Mouse (Mus musculus) MEL (cell line): ENCODE data around the gene N6amt1. TPM values are rescaled to one million over a fixed set of nuclear protein-coding genes. Genes with fewer than 3 reads are reported as not detected.

Experiments
- DNase-seq: peaks from one replicate; pipeline ENCODE4 v3.0.0; 2011; ENCODE audit warnings: low read depth, low spot score
- H3K27ac ChIP-seq: 2 replicates; pipeline ENCODE4 v1.5.1; 2012; ENCODE audit warnings: low read depth, mild to moderate bottlenecking, control low read depth, low read length, moderate library complexity; ENCODE audit not compliant: control insufficient read depth
- H3K27me3 ChIP-seq, 2 experiments: fragments of 150-350 bp in 1 of 2; sonication (generic) in 1 of 2; 2 replicates each; pipeline ENCODE4 v1.6.1; 2012; ENCODE audit warnings: low read length in 2 of 2, mild to moderate bottlenecking in 2 of 2, improper control_type of control experiment in 1 of 2, moderate library complexity in 1 of 2; ENCODE audit not compliant: insufficient read depth in 2 of 2, control insufficient read depth in 1 of 2
- H3K36me3 ChIP-seq, 2 experiments: 2 replicates each; pipeline ENCODE4 v1.6.1; 2012 to 2014; ENCODE audit warnings: low read length in 2 of 2, improper control_type of control experiment in 1 of 2, inconsistent platforms in 1 of 2, mild to moderate bottlenecking in 1 of 2; ENCODE audit not compliant: insufficient read depth in 2 of 2, control insufficient read depth in 1 of 2
- H3K4me1 ChIP-seq, 2 experiments: fragments of 150-350 bp in 1 of 2; sonication (generic) in 1 of 2; 2 replicates each; pipeline ENCODE4 v1.6.1; 2012; ENCODE audit warnings: low read length in 2 of 2, improper control_type of control experiment in 1 of 2, mild to moderate bottlenecking in 1 of 2; ENCODE audit not compliant: insufficient read depth in 2 of 2, control insufficient read depth in 1 of 2
- H3K4me3 ChIP-seq, 2 experiments: fragments of 150-350 bp in 1 of 2; sonication (generic) in 1 of 2; 2 replicates each; pipeline ENCODE4 v1.5.1; 2012; ENCODE audit warnings: low read depth in 2 of 2, low read length in 2 of 2, mild to moderate bottlenecking in 2 of 2, moderate library complexity in 2 of 2, control low read depth in 1 of 2, improper control_type of control experiment in 1 of 2; ENCODE audit not compliant: control insufficient read depth in 1 of 2, insufficient read depth in 1 of 2
- H3K79me2 ChIP-seq: 2 replicates; pipeline ENCODE4 v1.6.1; 2012; ENCODE audit warnings: mild to moderate bottlenecking, low read length, moderate library complexity; ENCODE audit not compliant: control insufficient read depth, poor library complexity, insufficient read depth
- H3K9ac ChIP-seq: 2 replicates; pipeline ENCODE4 v1.6.1; 2012; ENCODE audit warnings: low read depth, mild to moderate bottlenecking, control low read depth, low read length, moderate library complexity; ENCODE audit not compliant: control insufficient read depth, poor library complexity, severe bottlenecking
- H3K9me3 ChIP-seq: fragments of 150-350 bp; sonication (generic); replicated peaks from 2 replicates; pipeline ENCODE4 v1.6.1; 2012; ENCODE audit warnings: mild to moderate bottlenecking, low read length, improper control_type of control experiment, moderate library complexity; ENCODE audit not compliant: insufficient read depth
- CHD1 ChIP-seq: IDR thresholded peaks from 2 replicates; pipeline ENCODE4 v1.6.1; 2012; ENCODE audit warnings: low read depth, mild to moderate bottlenecking, inconsistent platforms, low read length, improper control_type of control experiment
- CHD2 ChIP-seq: IDR thresholded peaks from 2 replicates; pipeline ENCODE4 v1.6.1; 2011; ENCODE audit warnings: low read length, improper control_type of control experiment
- CTCF ChIP-seq, 3 experiments: IDR thresholded peaks in 2 of 3; conservative IDR thresholded peaks in 1 of 3; 2 replicates each; pipeline ENCODE4 v1.5.1; 2011 to 2012; ENCODE audit warnings: low read length in 3 of 3, low read depth in 2 of 3, mild to moderate bottlenecking in 2 of 3, improper control_type of control experiment in 1 of 3, inconsistent platforms in 1 of 3, mixed read lengths in 1 of 3, moderate library complexity in 1 of 3; ENCODE audit not compliant: control insufficient read depth in 1 of 3, insufficient read depth in 1 of 3, poor library complexity in 1 of 3, severe bottlenecking in 1 of 3
- E2F4 ChIP-seq: IDR thresholded peaks from 2 replicates; pipeline ENCODE4 v1.6.1; 2011; ENCODE audit warnings: low read depth, low read length, improper control_type of control experiment, borderline replicate concordance
- EP300 ChIP-seq, 2 experiments: IDR thresholded peaks; 2 replicates each; pipeline ENCODE4 v1.6.1; 2011; ENCODE audit warnings: improper control_type of control experiment in 2 of 2, low read length in 2 of 2, low read depth in 1 of 2, mild to moderate bottlenecking in 1 of 2
- HCFC1 ChIP-seq: IDR thresholded peaks from 2 replicates; pipeline ENCODE4 v1.6.1; 2012; ENCODE audit warnings: low read depth, mild to moderate bottlenecking, inconsistent platforms, low read length, improper control_type of control experiment, moderate library complexity
- MEF2A ChIP-seq: IDR thresholded peaks from 2 replicates; pipeline ENCODE4 v1.6.1; 2014; ENCODE audit warnings: low read depth, mild to moderate bottlenecking, inconsistent platforms, low read length, improper control_type of control experiment; ENCODE audit not compliant: poor library complexity, insufficient replicate concordance, severe bottlenecking; ENCODE audit errors: extremely low read depth
- MXI1 ChIP-seq: IDR thresholded peaks from 2 replicates; pipeline ENCODE4 v1.6.1; 2011; ENCODE audit warnings: mild to moderate bottlenecking, low read depth, low read length, improper control_type of control experiment
- MYC ChIP-seq: IDR thresholded peaks from 2 replicates; pipeline ENCODE4 v1.6.1; 2011; ENCODE audit warnings: low read depth, mild to moderate bottlenecking, low read length, improper control_type of control experiment, moderate library complexity
- NELFE ChIP-seq: IDR thresholded peaks from 2 replicates; pipeline ENCODE4 v1.6.1; 2011; ENCODE audit warnings: low read depth, low read length, improper control_type of control experiment
- POLR2AphosphoS2 ChIP-seq: IDR thresholded peaks from 2 replicates; pipeline ENCODE4 v1.6.1; 2011; ENCODE audit warnings: low read length, improper control_type of control experiment
- POLR2AphosphoS5 ChIP-seq: IDR thresholded peaks from 2 replicates; pipeline ENCODE4 v1.6.1; 2012; ENCODE audit warnings: low read depth, borderline replicate concordance, mild to moderate bottlenecking, inconsistent platforms, low read length, moderate library complexity, mixed read lengths
- RAD21 ChIP-seq: IDR thresholded peaks from 2 replicates; pipeline ENCODE4 v1.6.1; 2011; ENCODE audit warnings: mild to moderate bottlenecking, low read depth, low read length, improper control_type of control experiment
- SIN3A ChIP-seq: IDR thresholded peaks from 2 replicates; pipeline ENCODE4 v1.6.1; 2012; ENCODE audit warnings: low read length, improper control_type of control experiment, inconsistent platforms
- TCF12 ChIP-seq: IDR thresholded peaks from 2 replicates; pipeline ENCODE4 v1.6.1; 2014; ENCODE audit warnings: low read depth, mild to moderate bottlenecking, inconsistent platforms, low read length, improper control_type of control experiment, moderate library complexity
- USF1 ChIP-seq: IDR thresholded peaks from 2 replicates; pipeline ENCODE4 v1.6.1; 2014; ENCODE audit warnings: low read depth, mild to moderate bottlenecking, inconsistent platforms, low read length, improper control_type of control experiment, moderate library complexity
- USF2 ChIP-seq, 2 experiments: IDR thresholded peaks; 2 replicates each; pipeline ENCODE4 v1.6.1; 2011 to 2012; ENCODE audit warnings: improper control_type of control experiment in 2 of 2, low read length in 2 of 2, borderline replicate concordance in 1 of 2, inconsistent platforms in 1 of 2, low read depth in 1 of 2, mild to moderate bottlenecking in 1 of 2; ENCODE audit not compliant: insufficient read depth in 1 of 2
- ZKSCAN1 ChIP-seq: IDR thresholded peaks from 2 replicates; pipeline ENCODE4 v1.6.1; 2012; ENCODE audit warnings: low read depth, mild to moderate bottlenecking, inconsistent platforms, low read length, improper control_type of control experiment, moderate library complexity
- ZNF384 ChIP-seq: IDR thresholded peaks from 2 replicates; pipeline ENCODE4 v1.6.1; 2012; ENCODE audit warnings: low read depth, mild to moderate bottlenecking, inconsistent platforms, low read length, improper control_type of control experiment
- polyA plus RNA-seq, 2 experiments: library from polyadenylated mRNA; stranded (reverse) in 1 of 2; unstranded in 1 of 2; fragments of >175 nt in 1 of 2; fragments of >200 nt in 1 of 2; gene quantifications; 2 replicates each; pipeline versions ENCODE4 v1.2.1 to v1.2.4; 2012; ENCODE audit warnings: low replicate concordance in 2 of 2, low read depth in 1 of 2; ENCODE audit not compliant: insufficient read length in 2 of 2, insufficient read depth in 1 of 2, missing spikeins in 1 of 2
- total RNA-seq: library from RNA; depleted of rRNA; stranded (reverse); fragments of 300-350 nt; gene quantifications from 2 replicates; pipeline ENCODE4 v1.2.3, GENCODE M21; 2012

The N6amt1 gene
- total and polyA plus RNA-seq, 3 experiments: 16.1 to 24.6 TPM; not detected in 1

DNA sequence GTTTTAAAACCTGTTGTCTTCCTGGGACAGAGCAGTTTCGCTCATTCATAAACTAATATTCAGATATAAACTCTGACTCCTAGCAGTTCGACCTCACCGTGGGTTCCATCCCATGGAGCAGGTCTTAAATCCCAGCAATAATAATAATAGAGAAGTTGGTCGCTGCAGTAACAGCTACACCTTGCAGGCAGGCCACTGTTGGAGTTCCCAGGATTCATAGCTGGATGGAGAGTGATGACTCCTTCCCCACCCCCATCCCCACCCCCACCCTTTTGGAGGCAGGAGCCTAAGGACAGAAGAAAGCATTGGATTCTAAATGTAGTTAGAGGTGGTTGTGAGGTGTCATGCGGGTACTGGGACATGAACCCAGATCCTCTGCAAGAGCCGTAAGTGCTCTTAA lies 12.5 kb downstream of the N6amt1 start:
- Histone ChIP-seq H3K4me1 (no peaks in the 10 kb centered on the region), H3K9ac (no peak overlapping the region), H3K4me3 (no peak overlapping the region), H3K79me2 (no peaks in the 10 kb centered on the region), H3K36me3 (peaks cover 0 to 2% of the 10 kb centered on the region in 2 experiments; a peak in 2 of 4 replicates), H3K9me3 (no peaks in the 10 kb centered on the region), H3K27me3 (no peaks in the 10 kb centered on the region), H3K27ac (no peak overlapping the region)
- DNase-seq: no peak
- TF ChIP-seq HCFC1 (no peak), TCF12 (no peak), ZKSCAN1 (no peak)

DNA sequence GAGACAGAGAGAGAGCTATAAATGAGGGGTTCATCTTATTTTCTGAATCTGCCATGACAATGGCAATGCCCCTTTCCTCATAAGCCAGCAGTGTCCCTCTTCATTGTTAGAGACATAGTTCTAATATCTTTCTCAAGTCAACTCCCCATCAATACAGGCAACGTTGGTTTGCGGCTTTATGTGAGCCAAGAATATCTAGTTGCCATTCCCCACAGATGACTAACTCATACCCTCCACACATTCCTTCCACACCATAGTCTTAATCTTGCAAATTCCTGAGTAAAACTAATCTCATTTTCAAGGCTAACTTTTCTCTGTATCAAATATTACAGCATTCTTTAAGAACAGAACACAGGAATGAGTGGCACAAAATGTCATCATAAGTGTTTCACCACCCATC lies 29.0 kb downstream of the N6amt1 start:
- H3K9ac ChIP-seq: no peak overlapping the region
- H3K36me3 ChIP-seq: peaks cover 0 to 32% of the 10 kb centered on the region in 2 experiments; a peak in 2 of 4 replicates
- no peaks in the 10 kb centered on the region for H3K79me2 ChIP-seq
- no peaks in the 10 kb centered on the region for H3K9me3 ChIP-seq
- H3K27ac ChIP-seq: no peak overlapping the region
- no peaks in the 10 kb centered on the region for H3K27me3 ChIP-seq
- DNase-seq: no peak
- no peak overlapping the region for H3K4me3 ChIP-seq
- no peaks in the 10 kb centered on the region for H3K4me1 ChIP-seq
- TF ChIP-seq USF1 (no peak), EP300 (IDR thresholded peaks at IDR 0.05; ENCODE audit: low read depth in 1 of 2, low read length in 2 of 2) (no peak), ZNF384 (no peak), CHD2 (no peak), USF2 (IDR thresholded peaks at IDR 0.05; ENCODE audit: borderline replicate concordance in 1 of 2, insufficient read depth in 1 of 2, low read depth in 1 of 2, low read length in 2 of 2) (no peak), MEF2A (no peak), NELFE (no peak), POLR2AphosphoS5 (no peak), RAD21 (no peak), CTCF (IDR thresholded peaks at IDR 0.05 in 2 of 3, conservative IDR thresholded peaks at IDR 0.05 in 1 of 3; ENCODE audit: control insufficient read depth in 1 of 3, insufficient read depth in 1 of 3, low read depth in 2 of 3, low read length in 3 of 3, poor library complexity in 1 of 3, severe bottlenecking in 1 of 3) (no peak), SIN3A (no peak), CHD1 (no peak), MXI1 (no peak), MYC (no peak), POLR2AphosphoS2 (no peak), E2F4 (no peak)
